Mouse (Mus musculus): ENCODE results near the gene Mycbp2.

DNA sequence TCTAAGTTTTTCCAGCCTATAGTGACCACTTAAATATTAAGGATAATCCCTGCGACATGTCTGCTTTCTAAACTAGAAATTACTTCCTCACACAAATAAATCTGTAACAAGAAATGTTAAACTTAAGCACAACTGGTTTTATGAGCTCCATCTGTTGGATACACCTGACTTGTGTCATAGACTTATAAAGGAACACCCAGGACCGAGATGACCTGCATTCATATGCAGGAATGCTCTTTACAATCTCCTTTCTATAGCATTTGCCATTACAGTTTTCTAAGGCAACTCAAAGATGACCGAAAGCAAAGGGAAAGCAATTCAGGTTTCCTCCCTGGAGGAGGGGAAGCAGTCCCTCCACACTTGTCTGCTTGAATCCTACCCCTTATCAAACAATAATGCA is 253.4 kb downstream of the Mycbp2 start:
- no peak for TF ChIP-seq CTCF (IDR thresholded peaks at IDR 0.05; ENCODE audit: borderline replicate concordance, extremely low read depth, insufficient read depth, insufficient read length)
- TF ChIP-seq POLR2A (IDR thresholded peaks at IDR 0.05; ENCODE audit: borderline replicate concordance, extremely low read depth, insufficient read depth, insufficient read length, poor library complexity, severe bottlenecking): no peak

Data from brain, embryonic 14.5 days (tissue).